Mouse (Mus musculus): ENCODE data around the gene Gpc6.

The Gpc6 gene

GRCm38 (mm10) chr14:117807846-117808245, 882.7 kb downstream of the Gpc6 start:
- H3K36me3 ChIP-seq (ENCODE audit: control insufficient read depth, insufficient read depth, low read length, poor library complexity, severe bottlenecking), result no peaks in the 10 kb centered on the region
- H3K27me3 ChIP-seq (ENCODE audit: control insufficient read depth, insufficient read depth, low read length, poor library complexity, severe bottlenecking), result no peaks in the 10 kb centered on the region
- no peak for DNase-seq (ENCODE audit: low read depth, low spot score)

DNA sequence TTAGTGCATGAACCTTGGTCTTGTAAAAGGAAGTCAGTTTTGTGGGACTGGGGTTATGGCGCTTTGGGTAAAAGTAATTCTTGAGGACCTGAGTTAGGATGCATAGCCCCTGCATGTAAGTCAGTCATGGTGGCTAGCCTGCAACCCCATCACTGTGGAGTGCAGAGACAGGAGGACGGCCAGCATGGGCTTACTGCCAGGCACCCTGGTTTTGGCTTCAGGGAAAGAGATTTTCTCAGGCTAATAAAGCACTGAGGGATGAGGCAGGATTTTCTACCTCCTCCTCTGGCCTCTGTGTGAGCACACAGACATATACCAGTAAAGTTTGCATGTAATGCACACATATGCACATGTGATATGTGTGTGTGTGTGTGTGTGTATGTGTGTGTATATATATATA, 883.2 kb downstream of the Gpc6 start:
- DNase-seq (ENCODE audit: low read depth, low spot score), result no peak
- Histone ChIP-seq H3K36me3 (ENCODE audit: control insufficient read depth, insufficient read depth, low read length, poor library complexity, severe bottlenecking) (no peaks in the 10 kb centered on the region), H3K27me3 (ENCODE audit: control insufficient read depth, insufficient read depth, low read length, poor library complexity, severe bottlenecking) (no peaks in the 10 kb centered on the region)

GRCm38 (mm10) chr14:117810321-117811270, 885.5 kb downstream of the Gpc6 start:
- H3K27me3 ChIP-seq (ENCODE audit: control insufficient read depth, insufficient read depth, low read length, poor library complexity, severe bottlenecking), result no peaks in the 10 kb centered on the region
- H3K36me3 ChIP-seq (ENCODE audit: control insufficient read depth, insufficient read depth, low read length, poor library complexity, severe bottlenecking), result no peaks in the 10 kb centered on the region
- no peak for DNase-seq (ENCODE audit: low read depth, low spot score)

DNA sequence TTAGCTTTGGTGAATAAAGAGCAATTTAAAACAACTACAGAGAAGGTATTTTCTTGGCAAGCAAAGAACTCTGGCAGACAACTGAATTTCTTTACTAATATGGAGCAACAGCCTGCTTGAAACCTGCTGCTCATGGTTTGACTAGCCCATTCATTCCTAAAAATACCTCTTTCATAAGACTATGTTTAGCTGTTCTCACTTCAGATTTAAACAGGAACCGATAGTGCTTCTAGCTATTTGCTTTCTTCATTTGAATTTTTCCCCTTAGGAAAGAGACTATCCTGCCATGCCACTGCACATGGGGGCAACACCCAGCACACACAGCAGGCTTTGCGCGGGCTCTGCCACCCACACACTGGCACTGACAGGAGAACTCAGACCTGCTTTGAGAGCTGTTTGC, 888.4 kb downstream of the Gpc6 start:
- no peak for DNase-seq (ENCODE audit: low read depth, low spot score)
- Histone ChIP-seq H3K36me3 (ENCODE audit: control insufficient read depth, insufficient read depth, low read length, poor library complexity, severe bottlenecking) (no peaks in the 10 kb centered on the region), H3K27me3 (ENCODE audit: control insufficient read depth, insufficient read depth, low read length, poor library complexity, severe bottlenecking) (no peaks in the 10 kb centered on the region)

DNA sequence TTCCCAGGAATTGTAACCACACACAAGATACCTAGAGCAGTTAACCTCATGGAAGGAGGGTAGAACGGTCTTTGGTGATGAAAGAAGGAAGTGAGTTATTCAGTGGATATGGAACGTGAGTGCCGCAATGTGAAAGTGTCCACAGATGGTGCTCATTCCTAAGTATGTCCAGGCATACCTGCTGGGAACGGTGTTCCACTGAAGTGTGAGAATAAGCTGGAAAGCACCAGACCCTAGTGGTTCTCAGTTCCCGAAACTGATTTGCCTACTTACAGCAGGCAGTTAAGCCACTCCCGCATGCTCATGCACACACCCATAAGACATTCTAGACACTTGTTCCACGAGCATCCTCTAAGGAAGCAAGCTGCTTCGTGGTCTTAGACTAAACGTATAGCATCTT, 890.9 kb downstream of the Gpc6 start:
- DNase-seq (ENCODE audit: low read depth, low spot score), result no peak
- no peaks in the 10 kb centered on the region for H3K27me3 ChIP-seq (ENCODE audit: control insufficient read depth, insufficient read depth, low read length, poor library complexity, severe bottlenecking)
- H3K36me3 ChIP-seq (ENCODE audit: control insufficient read depth, insufficient read depth, low read length, poor library complexity, severe bottlenecking), result no peaks in the 10 kb centered on the region

DNA sequence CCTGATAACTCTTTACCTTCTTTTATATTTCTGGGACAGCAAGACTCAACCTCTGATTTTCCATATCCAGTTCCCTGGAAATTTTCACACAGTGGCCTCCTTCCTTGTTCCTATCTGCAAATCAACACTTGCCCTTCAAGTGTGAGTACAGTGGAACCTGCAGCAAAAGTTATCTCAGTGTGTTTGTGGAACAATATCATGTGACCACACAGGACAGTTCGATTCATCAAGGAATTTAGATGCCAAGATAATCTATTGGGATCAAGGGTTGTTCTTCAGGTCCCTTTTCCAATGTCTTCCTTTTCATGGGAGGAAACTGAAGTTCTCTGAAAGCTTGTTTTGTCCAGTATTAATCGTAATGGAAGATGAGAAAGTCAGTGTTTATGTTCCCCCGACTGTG, 891.6 kb downstream of the Gpc6 start:
- no peak for DNase-seq (ENCODE audit: low read depth, low spot score)
- Histone ChIP-seq H3K27me3 (ENCODE audit: control insufficient read depth, insufficient read depth, low read length, poor library complexity, severe bottlenecking) (no peaks in the 10 kb centered on the region), H3K36me3 (ENCODE audit: control insufficient read depth, insufficient read depth, low read length, poor library complexity, severe bottlenecking) (no peaks in the 10 kb centered on the region)

DNA sequence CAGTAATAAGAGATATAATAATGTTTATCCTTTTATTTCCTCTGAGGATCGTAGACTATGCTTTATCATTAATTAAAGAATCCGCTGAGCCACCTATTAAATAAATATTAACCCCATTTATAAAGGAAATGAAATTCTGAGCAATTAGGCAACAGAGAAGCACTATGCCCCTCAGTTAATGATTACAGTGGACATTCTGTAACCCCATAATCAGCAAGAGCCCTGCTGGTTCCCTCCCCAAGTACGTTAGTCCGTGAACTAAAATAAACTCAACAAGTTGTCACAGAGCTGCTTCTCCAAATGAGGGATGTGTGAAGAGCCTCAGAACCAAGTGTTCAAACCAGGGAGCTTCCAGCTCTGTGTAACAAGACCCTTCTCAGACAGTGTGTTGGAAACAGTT, 892.1 kb downstream of the Gpc6 start:
- Histone ChIP-seq H3K27me3 (ENCODE audit: control insufficient read depth, insufficient read depth, low read length, poor library complexity, severe bottlenecking) (no peaks in the 10 kb centered on the region), H3K36me3 (ENCODE audit: control insufficient read depth, insufficient read depth, low read length, poor library complexity, severe bottlenecking) (no peaks in the 10 kb centered on the region)
- DNase-seq (ENCODE audit: low read depth, low spot score), result no peak

DNA sequence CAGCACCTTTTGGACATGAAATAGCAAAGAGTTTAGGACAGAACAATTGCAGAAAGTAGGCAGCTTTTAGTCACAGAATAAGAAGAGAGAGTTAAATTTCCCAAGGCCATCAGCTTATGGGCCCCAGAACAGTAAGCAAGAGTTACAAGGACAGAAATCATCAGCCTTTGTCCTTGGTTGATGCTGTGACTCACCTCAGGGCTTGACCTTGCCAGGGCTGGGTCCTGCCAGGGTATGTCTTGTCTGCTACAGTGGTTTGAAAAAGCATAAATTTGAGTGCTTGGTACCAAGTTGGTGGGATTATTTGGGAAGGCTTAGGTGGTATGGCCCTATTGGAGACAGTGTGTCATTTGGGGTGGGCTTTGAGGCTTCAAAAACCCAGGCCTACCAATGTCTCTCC, 899.4 kb downstream of the Gpc6 start:
- Histone ChIP-seq H3K36me3 (ENCODE audit: control insufficient read depth, insufficient read depth, low read length, poor library complexity, severe bottlenecking) (no peaks in the 10 kb centered on the region), H3K27me3 (ENCODE audit: control insufficient read depth, insufficient read depth, low read length, poor library complexity, severe bottlenecking) (no peaks in the 10 kb centered on the region)
- no peak for DNase-seq (ENCODE audit: low read depth, low spot score)

DNA sequence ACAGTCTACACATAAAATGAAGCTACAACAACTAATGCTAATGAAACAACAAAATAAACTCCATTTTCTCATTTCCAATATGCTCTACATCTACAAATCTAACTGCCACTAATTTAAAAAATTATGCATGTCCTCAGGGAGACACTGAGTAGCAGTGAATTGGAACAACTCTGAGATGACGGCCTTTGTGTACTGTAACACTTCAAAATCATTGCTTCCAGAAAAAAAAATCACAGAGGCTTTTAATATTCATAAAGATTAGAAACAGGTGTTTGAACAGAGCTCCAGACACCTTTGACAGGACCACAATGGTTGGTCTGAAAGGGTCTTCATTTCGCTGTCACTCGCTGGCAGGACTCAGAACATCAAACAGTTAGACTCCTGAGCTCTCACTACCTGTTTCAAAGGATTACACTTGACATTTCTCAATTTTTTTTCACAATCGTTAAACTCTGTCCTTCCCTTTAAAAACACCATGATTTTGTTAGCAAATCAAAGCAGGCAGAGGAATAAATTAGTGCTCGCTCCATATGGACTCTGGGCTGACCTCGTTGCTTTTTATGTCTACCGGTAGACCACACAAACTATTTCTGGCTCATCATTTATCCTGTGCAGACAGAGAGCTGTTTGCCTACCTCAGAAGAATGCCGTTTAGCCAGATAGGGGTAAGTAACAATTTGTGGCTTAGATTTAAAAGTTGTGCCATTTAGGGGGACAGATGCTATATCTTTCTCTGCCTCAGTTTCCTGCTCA, 901.4 kb downstream of the Gpc6 start:
- Histone ChIP-seq H3K27me3 (ENCODE audit: control insufficient read depth, insufficient read depth, low read length, poor library complexity, severe bottlenecking) (no peaks in the 10 kb centered on the region), H3K36me3 (ENCODE audit: control insufficient read depth, insufficient read depth, low read length, poor library complexity, severe bottlenecking) (no peaks in the 10 kb centered on the region)
- DNase-seq (ENCODE audit: low read depth, low spot score), result no peak

GRCm38 (mm10) chr14:117831267-117831666, 906.2 kb downstream of the Gpc6 start:
- H3K27me3 ChIP-seq (ENCODE audit: control insufficient read depth, insufficient read depth, low read length, poor library complexity, severe bottlenecking), result no peaks in the 10 kb centered on the region
- DNase-seq (ENCODE audit: low read depth, low spot score), result no peak
- H3K36me3 ChIP-seq (ENCODE audit: control insufficient read depth, insufficient read depth, low read length, poor library complexity, severe bottlenecking), result no peaks in the 10 kb centered on the region

GRCm38 (mm10) chr14:117831731-117832130, 906.6 kb downstream of the Gpc6 start:
- no peak for DNase-seq (ENCODE audit: low read depth, low spot score)
- Histone ChIP-seq H3K36me3 (ENCODE audit: control insufficient read depth, insufficient read depth, low read length, poor library complexity, severe bottlenecking) (no peaks in the 10 kb centered on the region), H3K27me3 (ENCODE audit: control insufficient read depth, insufficient read depth, low read length, poor library complexity, severe bottlenecking) (no peaks in the 10 kb centered on the region)

GRCm38 (mm10) chr14:117835506-117835905, 910.4 kb downstream of the Gpc6 start:
- no peak for DNase-seq (ENCODE audit: low read depth, low spot score)
- Histone ChIP-seq H3K36me3 (ENCODE audit: control insufficient read depth, insufficient read depth, low read length, poor library complexity, severe bottlenecking) (no peaks in the 10 kb centered on the region), H3K27me3 (ENCODE audit: control insufficient read depth, insufficient read depth, low read length, poor library complexity, severe bottlenecking) (no peaks in the 10 kb centered on the region)

DNA sequence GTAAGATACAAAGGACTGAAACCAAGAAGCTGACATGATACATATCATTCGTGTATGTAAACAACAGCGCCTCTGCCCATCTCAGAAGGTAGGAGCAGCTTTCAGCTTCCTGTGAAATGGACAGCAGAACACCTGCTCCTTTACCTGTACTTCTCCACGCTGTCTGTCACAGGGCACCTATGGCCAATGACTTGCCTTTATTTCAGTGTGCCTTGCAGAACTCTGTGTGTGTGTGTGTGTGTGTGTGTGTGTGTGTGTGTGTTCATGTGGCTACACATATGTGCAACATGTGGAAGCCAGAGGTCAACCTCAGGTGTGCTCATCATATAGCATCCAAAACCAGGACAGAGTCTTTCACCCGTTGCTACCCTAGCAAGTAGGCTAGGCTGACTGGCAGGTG, 911.9 kb downstream of the Gpc6 start:
- DNase-seq (ENCODE audit: low read depth, low spot score), result no peak
- no peaks in the 10 kb centered on the region for H3K36me3 ChIP-seq (ENCODE audit: control insufficient read depth, insufficient read depth, low read length, poor library complexity, severe bottlenecking)
- no peaks in the 10 kb centered on the region for H3K27me3 ChIP-seq (ENCODE audit: control insufficient read depth, insufficient read depth, low read length, poor library complexity, severe bottlenecking)

DNA sequence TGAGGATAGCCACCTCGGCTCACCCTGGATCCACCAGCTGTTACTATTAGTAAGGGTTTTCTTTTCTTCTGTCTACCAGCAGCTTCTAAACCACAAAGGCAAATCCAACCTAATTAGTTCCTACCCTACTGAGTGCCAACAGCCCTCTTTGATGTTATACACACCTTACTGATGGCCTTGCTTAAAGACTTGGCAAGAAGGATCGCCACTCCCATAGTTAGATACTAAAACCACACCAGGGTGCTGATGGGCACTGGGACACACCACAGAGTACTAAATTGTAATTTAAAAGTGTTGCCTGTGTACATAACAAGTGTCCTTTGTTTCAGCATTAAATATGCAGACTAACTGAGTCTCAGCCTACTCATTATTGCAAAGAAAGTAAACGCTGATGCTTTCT, 912.6 kb downstream of the Gpc6 start:
- no peak for DNase-seq (ENCODE audit: low read depth, low spot score)
- no peaks in the 10 kb centered on the region for H3K27me3 ChIP-seq (ENCODE audit: control insufficient read depth, insufficient read depth, low read length, poor library complexity, severe bottlenecking)
- no peaks in the 10 kb centered on the region for H3K36me3 ChIP-seq (ENCODE audit: control insufficient read depth, insufficient read depth, low read length, poor library complexity, severe bottlenecking)

DNA sequence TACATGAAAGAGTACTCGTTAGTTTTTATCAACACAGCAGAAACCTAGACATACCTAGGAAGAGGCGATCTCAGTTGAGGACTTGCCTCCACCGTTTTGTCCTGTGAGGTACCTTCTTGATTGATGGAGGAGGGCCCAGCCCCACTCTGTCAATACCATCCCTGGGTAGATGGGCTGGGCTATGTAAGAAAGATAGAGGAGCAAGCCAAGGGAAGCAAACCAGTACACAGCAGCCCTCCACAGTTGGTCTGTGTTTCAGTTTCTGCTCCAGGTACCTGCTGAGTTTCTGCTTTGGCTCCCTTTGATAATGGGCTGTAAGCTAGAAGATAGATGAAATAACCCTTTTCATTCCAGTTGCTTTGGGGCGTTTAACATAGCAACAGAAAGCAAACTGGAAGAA, 916.1 kb downstream of the Gpc6 start:
- H3K27me3 ChIP-seq (ENCODE audit: control insufficient read depth, insufficient read depth, low read length, poor library complexity, severe bottlenecking), result no peaks in the 10 kb centered on the region
- H3K36me3 ChIP-seq (ENCODE audit: control insufficient read depth, insufficient read depth, low read length, poor library complexity, severe bottlenecking), result no peaks in the 10 kb centered on the region
- no peak for DNase-seq (ENCODE audit: low read depth, low spot score)

Data from splenic B cell, adult 2 months (primary cell).